Mouse (Mus musculus): ENCODE data around the gene Rps6kc1.

Gene Rps6kc1

GRCm38 (mm10) chr1:190763756-190764155 lies 147.8 kb downstream of the Rps6kc1 start:
- no peak for DNase-seq (ENCODE audit: low read depth, low spot score)

DNA sequence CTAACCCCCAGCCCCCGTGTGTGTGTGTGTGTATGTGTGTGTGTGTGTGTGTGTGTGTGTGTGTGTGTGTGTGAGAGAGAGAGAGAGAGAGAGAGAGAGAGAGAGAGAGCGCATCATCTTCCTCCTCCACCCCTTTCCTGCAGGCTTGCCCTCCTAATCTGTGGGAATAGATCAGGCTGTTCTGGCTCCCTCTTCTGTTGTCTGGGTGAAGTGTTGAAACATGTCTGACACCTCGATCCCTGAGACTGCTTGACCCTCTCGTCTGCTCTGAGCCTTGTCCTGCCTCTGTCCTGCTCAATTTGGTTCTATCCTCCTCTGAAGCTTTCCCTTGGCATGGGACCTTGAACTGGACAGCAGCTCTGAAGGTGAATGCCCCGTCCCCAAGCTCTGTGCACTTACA lies 149.8 kb downstream of the Rps6kc1 start:
- DNase-seq (ENCODE audit: low read depth, low spot score), result no peak

- DNase-seq (ENCODE audit: low read depth, low spot score), result no peak
These were observed 153.7 kb downstream of the Rps6kc1 start for GRCm38 (mm10) chr1:190757899-190758298.

DNA sequence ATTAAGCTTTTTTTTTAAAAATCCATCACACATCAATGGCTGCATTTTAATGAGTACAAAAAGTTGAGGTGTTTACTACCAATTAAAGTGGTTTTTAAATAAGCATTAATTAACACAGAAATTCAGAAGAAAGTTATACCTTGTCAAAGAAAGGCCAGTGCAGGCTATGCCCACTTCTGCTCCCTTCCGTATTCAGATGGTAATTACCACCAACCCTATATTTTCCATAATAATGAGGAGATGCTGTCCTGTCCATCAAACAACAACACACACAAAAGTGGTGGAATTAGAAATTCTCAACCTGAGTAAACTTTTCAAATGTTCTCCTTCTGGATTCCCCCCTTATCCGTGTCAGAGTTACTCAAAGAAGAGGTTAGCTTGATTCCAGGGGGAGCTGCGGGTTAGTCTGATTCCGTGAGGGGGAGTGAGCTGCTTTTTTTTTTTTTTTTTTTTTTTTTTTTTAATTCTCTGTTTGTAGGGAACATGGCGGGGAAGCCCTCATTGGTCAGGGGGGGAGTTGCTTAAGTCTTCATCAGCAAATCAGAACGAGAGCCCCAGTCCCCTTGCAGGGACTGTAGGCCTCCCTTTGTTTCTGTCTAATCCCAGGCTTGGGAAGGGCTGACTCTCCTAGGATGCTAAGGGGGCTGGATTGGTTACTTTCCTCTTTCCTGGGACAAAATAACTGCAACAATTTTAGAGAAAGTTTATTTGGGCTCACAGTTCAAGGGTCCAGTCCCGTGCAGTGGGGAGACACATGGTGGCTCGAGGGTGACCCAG lies 159.6 kb downstream of the Rps6kc1 start:
- peak; percentile 27 for DNase-seq (ENCODE audit: low read depth, low spot score)

DNA sequence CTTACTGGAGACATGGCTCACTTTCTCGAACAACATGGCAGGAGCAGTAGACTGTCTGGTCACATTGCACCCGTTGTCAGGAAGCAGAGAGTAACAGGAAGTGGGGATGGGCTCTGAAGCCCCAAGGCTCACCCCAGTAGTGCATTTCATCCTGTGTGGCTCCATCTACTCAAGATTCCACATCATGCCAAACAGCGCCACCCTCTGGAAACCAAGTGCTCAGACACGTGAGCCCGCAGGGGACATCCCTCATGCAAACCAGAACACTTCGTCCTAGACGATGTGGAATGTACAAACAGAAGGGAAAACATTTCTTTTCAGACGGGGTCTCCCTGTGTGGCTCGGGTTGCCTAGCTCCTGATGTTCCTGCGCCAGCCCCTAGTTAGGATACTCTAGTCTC lies 162.6 kb downstream of the Rps6kc1 start:
- DNase-seq (ENCODE audit: low read depth, low spot score), result peak; percentile 58

DNA sequence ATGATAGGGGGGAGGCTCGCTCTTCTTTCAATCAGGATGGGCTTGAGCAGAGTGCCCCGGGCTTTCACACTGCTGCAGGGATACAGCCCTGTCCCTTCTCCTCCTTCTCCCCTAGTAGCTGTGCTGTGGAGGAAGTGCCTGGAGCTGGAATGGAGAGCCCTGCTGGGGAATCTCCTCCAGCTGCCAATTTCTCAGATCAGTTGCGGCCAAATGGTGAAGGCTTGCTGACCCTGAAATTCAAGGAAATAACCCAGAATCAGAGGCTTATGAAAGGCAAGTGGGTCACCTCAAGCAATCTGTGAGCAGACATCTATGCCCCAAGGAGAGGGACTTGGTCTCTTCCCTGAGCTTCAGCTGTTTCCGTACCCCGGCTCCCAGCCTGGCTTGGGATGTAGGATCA lies 170.1 kb downstream of the Rps6kc1 start:
- no peak for DNase-seq (ENCODE audit: low read depth, low spot score)

GRCm38 (mm10) chr1:190732803-190733202 lies 178.8 kb downstream of the Rps6kc1 start:
- DNase-seq (ENCODE audit: low read depth, low spot score), result no peak

- DNase-seq (ENCODE audit: low read depth, low spot score), result no peak
These were observed 182.0 kb downstream of the Rps6kc1 start for GRCm38 (mm10) chr1:190729516-190730088.

- DNase-seq (ENCODE audit: low read depth, low spot score), result no peak
These were observed 183.4 kb downstream of the Rps6kc1 start for GRCm38 (mm10) chr1:190728111-190728651.

DNA sequence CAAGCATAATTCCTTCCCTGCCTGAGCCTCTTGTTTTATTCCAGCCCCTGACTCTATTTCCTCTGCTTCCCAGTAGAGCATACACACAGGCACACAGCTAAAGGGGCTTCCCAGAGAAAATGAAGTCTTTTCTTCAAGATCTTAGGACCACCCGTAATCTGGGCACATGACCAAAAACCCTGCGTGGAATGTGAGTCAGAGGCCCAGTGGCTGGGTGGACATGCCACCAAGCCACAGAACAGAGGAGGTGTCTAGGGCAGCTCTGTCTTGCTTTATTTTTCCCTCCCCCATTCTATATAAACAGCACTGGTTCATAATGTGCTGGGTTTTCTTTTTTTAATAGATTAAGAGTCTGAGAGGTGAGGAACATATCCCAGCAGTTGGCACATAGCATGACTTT lies 184.2 kb downstream of the Rps6kc1 start:
- DNase-seq (ENCODE audit: low read depth, low spot score), result no peak

GRCm38 (mm10) chr1:190724591-190725380 lies 186.8 kb downstream of the Rps6kc1 start:
- no peak for DNase-seq (ENCODE audit: low read depth, low spot score)

- no peak for DNase-seq (ENCODE audit: low read depth, low spot score)
These were observed 187.6 kb downstream of the Rps6kc1 start for GRCm38 (mm10) chr1:190723926-190724430.

DNA sequence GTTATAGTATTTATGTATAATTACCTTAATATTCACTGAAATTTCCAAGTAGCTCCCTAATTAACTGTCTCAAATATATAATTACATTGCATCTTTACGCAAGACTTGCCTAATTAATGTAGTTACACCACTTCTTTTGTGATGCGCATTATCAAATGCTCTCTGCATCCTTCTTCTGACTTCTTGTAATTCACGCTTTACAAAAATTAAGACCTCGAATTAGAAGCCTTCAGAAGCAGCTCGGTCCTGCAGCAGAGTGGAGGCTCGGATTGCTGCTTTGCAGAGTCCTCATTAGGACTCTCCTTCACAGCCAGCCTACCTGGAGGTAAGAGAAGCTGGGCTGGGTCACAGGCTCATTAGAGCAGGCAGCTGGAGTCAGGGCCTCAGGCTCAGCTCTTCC lies 197.7 kb downstream of the Rps6kc1 start:
- DNase-seq (ENCODE audit: low read depth, low spot score), result no peak

GRCm38 (mm10) chr1:190697576-190697975 lies 214.0 kb downstream of the Rps6kc1 start:
- DNase-seq (ENCODE audit: low read depth, low spot score), result peak; percentile 61

GRCm38 (mm10) chr1:190695589-190695988 lies 216.0 kb downstream of the Rps6kc1 start:
- DNase-seq (ENCODE audit: low read depth, low spot score), result peak; percentile 81

DNA sequence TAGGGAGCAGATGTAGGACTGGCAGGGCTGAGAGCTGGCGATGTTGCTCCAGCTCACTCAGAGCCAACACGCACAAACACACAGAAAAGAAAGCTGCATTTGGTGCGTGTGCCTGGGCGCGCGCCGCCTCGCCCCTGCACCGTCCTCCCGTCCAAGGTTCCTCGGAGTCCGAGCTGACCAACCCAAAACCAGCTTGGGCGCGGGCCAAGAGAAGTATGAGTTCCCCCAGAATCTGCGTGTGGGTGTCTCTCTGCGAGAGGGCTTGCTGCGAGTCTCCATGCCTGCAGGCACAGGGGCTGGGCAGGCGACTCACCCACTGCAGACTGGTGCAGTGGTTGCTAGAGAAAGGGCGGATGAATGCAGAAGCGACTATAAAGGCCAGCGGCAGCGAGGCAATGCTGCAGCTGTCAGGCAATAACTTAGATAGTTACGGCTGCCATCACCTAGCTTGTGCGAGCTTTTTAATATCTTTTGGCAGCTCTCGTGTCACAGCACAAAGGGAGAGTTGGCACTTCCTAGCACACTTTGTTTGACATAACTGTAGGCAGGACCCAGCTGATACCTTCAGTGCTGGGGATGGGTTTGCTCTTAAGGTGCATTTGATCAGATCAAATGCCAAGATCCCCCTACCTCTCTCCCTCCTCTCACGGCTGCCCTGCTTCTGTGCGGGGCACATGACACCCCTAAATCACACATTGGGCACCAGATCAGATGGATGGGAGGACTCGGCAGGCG lies 220.9 kb downstream of the Rps6kc1 start:
- DNase-seq (ENCODE audit: low read depth, low spot score), result no peak

DNA sequence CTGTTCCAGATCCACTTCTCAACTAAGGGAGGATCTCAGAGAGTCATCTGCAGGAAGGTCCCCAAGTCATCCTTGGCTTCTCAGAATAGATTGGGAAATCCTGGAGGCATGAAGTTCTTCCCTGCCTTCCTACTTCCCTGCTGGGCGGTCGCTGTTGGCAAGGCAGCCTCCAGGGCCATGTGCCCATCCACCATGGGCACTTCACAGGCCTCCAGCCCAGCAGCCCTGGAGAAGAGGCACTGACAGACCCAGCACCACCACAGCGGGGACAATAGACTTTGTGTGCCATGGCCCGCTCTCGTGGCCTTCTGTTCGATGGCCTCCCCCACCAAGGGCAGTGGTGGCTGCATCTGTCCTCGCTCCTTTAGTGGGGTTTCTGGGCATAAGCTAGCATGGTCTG lies 228.5 kb downstream of the Rps6kc1 start:
- DNase-seq (ENCODE audit: low read depth, low spot score), result no peak

DNA sequence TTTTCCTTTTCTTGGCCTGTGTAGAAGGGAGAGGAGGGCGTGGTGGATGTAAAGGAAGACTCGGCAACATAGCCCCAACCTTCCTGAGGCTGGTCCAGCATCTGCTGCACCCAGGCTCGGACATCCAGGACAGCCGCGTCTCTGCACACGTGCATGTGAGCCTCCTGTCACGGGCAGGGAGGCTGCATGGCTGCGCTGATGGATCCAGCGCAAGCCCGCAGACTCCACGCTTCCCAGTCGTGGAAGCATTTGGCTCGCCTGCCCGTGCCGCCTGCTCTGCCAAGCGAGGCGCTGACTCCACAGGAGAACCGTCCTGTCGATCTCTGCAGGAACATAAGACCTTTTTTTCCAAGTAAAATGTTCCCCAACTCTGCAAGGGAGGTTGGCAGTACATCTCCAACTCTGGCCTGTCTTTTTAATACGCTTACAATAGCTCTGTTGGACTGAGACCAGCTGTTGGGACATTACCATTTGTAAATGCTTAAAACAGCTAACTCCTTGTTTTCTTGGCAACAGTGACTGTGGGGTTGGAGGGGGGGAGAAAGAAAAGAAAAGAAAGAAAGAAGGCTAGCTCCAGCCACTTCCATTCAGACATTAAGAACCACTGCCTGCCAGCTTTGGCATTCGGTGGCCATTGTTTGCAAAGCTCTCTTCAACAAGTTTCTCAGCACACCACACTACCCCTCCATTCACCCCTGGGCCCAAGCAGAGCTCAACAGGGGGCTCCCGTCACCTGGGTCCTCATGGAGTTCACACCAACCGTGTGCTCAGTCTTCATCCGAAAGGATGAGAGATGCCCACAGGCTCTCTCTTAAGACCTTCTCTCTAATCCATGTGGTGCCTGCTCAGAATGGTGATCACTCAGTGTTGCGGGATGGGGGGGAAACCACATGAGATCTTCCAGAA lies 229.3 kb downstream of the Rps6kc1 start:
- DNase-seq (ENCODE audit: low read depth, low spot score), result no peak

- DNase-seq (ENCODE audit: low read depth, low spot score), result no peak
These were observed 236.1 kb downstream of the Rps6kc1 start for GRCm38 (mm10) chr1:190675455-190675854.

- DNase-seq (ENCODE audit: low read depth, low spot score), result no peak
These were observed 242.5 kb downstream of the Rps6kc1 start for GRCm38 (mm10) chr1:190669099-190669498.

Measured in R1 (cell line).